Mouse (Mus musculus) effector memory CD4-positive, alpha-beta T cell, adult 7 months (primary cell): Measurements from ENCODE around the gene Ccdc38. TPM values are rescaled to one million over a fixed set of nuclear protein-coding genes. Genes with fewer than 3 reads are reported as not detected.

Source experiments
- polyA plus RNA-seq: library from polyadenylated mRNA; unstranded; fragments of 100-300 nt; shearing (Covaris generic); gene quantifications from one replicate; pipeline ENCODE4 v1.2.1, GENCODE M21; 2017

Ccdc38 gene
- 0.48 TPM for polyA plus RNA-seq

GRCm38 (mm10) chr10:93540431-93541210 lies at the start of gene Ccdc38:
Ccdc38 (plus strand) TSS chr10:93540632.

GRCm38 (mm10) chr10:93539775-93540430 lies 529 bp upstream of the Ccdc38 start, which contains the start of gene Amdhd1:
Amdhd1 (minus strand) TSS chr10:93540033.

DNA sequence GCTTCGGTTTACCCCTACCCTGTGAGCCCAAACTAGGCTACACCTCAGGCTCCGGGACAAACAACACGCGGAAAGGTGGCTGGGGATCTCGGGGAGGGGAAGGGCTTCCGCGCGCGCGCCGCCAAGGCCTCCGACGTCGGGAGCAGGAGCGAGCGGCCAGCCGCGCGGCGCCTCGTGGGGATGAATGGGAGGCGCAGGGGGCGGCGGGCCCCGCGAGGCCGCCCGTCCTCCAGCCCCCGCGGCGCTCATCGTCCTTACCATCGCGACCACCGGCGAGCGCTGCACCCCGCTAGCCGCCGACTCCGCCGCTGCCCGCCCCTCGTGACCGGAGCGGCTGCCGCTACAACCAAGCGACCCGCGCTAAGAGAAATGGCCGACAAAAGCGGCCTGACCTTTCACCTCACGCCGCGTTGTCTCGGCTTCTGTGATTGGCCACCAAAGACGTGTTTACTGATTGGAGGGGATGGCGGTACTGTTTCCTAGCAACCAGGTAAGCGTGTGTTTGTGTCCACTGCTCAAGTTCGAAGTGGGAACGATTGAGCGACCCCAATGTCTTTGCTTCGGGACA lies 48.9 kb downstream of the Ccdc38 start, which contains the start of gene Snrpf:
Gene Snrpf (minus strand): TSS at position 426 of the 568 bp plus-strand sequence.

Other genes with a start within 250 kb of the Ccdc38 start
- 33.8 TPM for gene Elk3, start 229.5 kb upstream of the Ccdc38 start, polyA plus RNA-seq
- gene Lta4h, start 87.2 kb upstream of the Ccdc38 start, polyA plus RNA-seq: 127 TPM
- not detected for gene Hal, start 51.9 kb upstream of the Ccdc38 start, polyA plus RNA-seq
- gene Amdhd1, start 599 bp upstream of the Ccdc38 start, polyA plus RNA-seq: 0.41 TPM
- gene Snrpf, start 49.1 kb downstream of the Ccdc38 start, polyA plus RNA-seq: 39.1 TPM
- gene Ntn4, start 100.0 kb downstream of the Ccdc38 start, polyA plus RNA-seq: 0.24 TPM